Mouse (Mus musculus) liver, adult 2 months (tissue): ENCODE measurements around the gene Ifitm2.

Source experiments
- CTCF ChIP-seq: fragments of 200-500 bp; IDR thresholded peaks from 2 replicates; pipeline ENCODE4 v1.5.1; 2011; ENCODE audit warnings: low read depth, low read length, control low read depth
- POLR2A ChIP-seq: fragments of 200-500 bp; IDR thresholded peaks from 2 replicates; pipeline ENCODE4 v1.6.1; 2011; ENCODE audit warnings: low read length, control low read depth; ENCODE audit not compliant: insufficient read depth; ENCODE audit errors: extremely low read depth

DNA sequence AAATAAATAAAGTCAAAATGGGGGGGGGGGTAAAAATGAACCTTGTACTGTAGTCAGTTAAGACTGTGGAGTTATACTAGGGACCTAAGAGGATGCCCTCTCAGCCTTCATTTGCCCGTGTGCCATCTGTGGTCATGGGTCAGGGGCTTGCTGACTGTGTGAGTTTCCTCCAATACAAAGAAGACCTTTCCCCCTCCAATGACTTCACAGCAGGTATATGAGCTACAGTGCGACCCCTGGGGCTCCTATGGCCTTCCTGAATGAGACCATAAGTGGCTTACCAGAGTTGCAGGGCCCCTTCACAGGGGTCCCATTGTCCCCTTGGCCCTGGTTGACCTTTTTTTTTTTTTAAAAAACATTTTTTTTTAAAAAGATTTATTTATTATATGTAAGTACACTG lies 5.6 kb upstream of the Ifitm2 start:
- TF ChIP-seq POLR2A (no peak), CTCF (no peak)
